Mouse (Mus musculus): ENCODE data around the gene Kdm2a. TPM values are rescaled to one million over a fixed set of nuclear protein-coding genes. Genes with fewer than 3 reads are reported as not detected.
"Not testable (repeated sequence)": the region's sequence is repeated elsewhere in the genome, so short reads cannot be mapped to it uniquely, and the experiment has no call there.

The Kdm2a gene
- polyA plus RNA-seq, 1 experiment = 210 TPM

DNA sequence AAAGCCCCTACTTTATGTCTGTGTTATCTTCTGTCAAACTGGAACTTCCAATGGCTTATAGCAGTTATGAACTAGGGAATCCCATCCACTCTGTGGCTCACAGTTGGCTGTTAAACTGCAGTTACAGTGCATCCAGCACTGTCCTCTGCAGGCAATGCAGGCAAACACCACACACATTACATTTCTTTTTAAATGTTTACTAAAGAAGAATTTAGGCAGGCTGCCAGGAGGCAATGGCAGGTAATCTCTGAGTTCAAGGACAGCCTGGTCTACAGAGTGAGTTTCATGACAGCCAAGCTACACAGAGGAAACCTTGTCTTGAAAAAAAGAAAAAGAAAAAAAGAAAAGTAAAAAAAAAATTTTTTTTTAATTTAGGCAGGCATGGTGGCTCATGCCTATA, 14.8 kb downstream of the Kdm2a start:
- TF ChIP-seq POLR2A (IDR thresholded peaks at IDR 0.05; ENCODE audit: control insufficient read depth, extremely low read depth, insufficient read depth, low read length, poor library complexity) (no peak), CTCF (IDR thresholded peaks at IDR 0.05; ENCODE audit: borderline replicate concordance, control insufficient read depth, extremely low read depth, insufficient read depth, low read length, poor library complexity) (no peak)
- Histone ChIP-seq H3K36me3 (ENCODE audit: control insufficient read depth, insufficient read depth, low read length) (peaks cover 38% of the 10 kb centered on the region), H3K4me1 (replicated peaks; ENCODE audit: control insufficient read depth, insufficient read depth, low read length) (no peaks in the 10 kb centered on the region), H3K27me3 (ENCODE audit: control insufficient read depth, insufficient read depth, low read length) (no peaks in the 10 kb centered on the region), H3K4me3 (ENCODE audit: control insufficient read depth, insufficient read depth, low read length) (no peak overlapping the region), H3K27ac (ENCODE audit: control insufficient read depth, insufficient read depth, low read length) (no peak overlapping the region)
- DNase-seq = no peak

DNA sequence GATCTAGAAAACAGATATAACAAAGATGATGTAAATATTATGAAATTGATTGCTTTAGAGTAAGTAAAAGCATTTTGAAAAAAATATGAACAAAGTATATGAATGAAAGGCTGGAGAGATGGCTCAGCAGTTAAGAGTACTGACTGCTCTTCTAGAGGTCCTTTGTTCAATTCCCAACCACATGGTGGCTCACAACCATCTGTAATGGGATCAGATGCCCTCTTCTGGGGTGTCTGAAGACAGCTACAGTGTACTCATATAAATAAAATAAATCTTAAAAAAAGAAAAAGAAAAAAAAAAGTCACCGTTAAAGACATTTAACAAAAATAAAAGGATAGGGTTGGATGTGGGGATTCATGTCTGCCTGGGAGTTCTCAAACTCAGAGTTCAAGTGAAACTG, 15.8 kb downstream of the Kdm2a start:
- DNase-seq = peak; percentile 10
- WGBS = 79% methylated on average over 1 of the region's 1 CpGs
- H3K36me3 ChIP-seq (ENCODE audit: control insufficient read depth, insufficient read depth, low read length) = peaks cover 31% of the 10 kb centered on the region

DNA sequence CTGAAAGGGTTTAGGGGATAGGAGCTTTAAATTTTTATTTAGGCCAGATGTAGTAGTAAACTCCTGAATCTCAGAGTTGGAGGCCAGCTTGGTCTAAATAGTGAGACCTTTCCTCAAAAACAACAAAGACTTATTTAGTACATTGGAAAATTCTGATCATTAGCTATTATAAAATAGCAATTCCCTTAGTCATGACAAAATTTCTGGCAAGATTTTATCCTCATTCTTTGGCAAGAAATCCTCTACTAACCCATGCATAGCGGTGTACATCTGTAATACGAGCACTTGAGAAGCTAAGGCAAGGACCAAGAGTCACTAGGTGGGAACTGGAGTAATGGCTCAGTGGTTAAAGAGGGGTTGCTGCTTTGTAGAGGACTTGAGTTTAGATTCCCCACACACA, 27.4 kb downstream of the Kdm2a start:
- Histone ChIP-seq H3K4me1 (replicated peaks; ENCODE audit: control insufficient read depth, insufficient read depth, low read length) (no peaks in the 10 kb centered on the region), H3K36me3 (ENCODE audit: control insufficient read depth, insufficient read depth, low read length) (no peaks in the 10 kb centered on the region; the same call in 1 of the 2 replicates), H3K27ac (ENCODE audit: control insufficient read depth, insufficient read depth, low read length) (no peak overlapping the region), H3K27me3 (ENCODE audit: control insufficient read depth, insufficient read depth, low read length) (no peaks in the 10 kb centered on the region), H3K4me3 (ENCODE audit: control insufficient read depth, insufficient read depth, low read length) (no peak overlapping the region)
- WGBS = 88% methylated on average over 2 of the region's 2 CpGs
- no peak for TF ChIP-seq POLR2A (IDR thresholded peaks at IDR 0.05; ENCODE audit: control insufficient read depth, extremely low read depth, insufficient read depth, low read length, poor library complexity)
- TF ChIP-seq CTCF (IDR thresholded peaks at IDR 0.05; ENCODE audit: borderline replicate concordance, control insufficient read depth, extremely low read depth, insufficient read depth, low read length, poor library complexity) = no peak
- no peak for DNase-seq

More for the DNA sequence above, 15.8 kb downstream of the Kdm2a start:
- H3K27me3 ChIP-seq (ENCODE audit: control insufficient read depth, insufficient read depth, low read length); H3K4me3 ChIP-seq (ENCODE audit: control insufficient read depth, insufficient read depth, low read length); H3K4me1 ChIP-seq (replicated peaks; ENCODE audit: control insufficient read depth, insufficient read depth, low read length); H3K27ac ChIP-seq (ENCODE audit: control insufficient read depth, insufficient read depth, low read length): not testable (repeated sequence)

DNA sequence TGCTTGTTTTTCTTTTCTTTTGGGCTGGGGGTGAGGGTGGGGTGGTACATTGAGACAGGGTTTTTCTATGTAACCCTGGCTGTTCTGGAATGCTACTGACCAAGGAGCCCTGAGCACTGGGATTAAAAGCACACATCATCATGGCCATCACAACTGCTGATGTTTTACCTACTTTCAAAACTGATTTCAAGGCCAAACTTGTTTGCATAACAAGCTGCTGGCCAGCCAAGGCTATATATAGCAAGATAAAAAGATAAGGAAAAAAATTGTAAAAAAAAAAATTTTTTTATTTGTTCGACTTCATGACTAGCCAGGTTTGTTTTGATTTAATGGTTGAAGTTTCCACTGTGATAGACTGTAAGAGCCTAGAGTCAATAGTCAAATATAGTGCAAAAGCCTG, 27.8 kb downstream of the Kdm2a start:
- H3K36me3 ChIP-seq (ENCODE audit: control insufficient read depth, insufficient read depth, low read length) = no peaks in the 10 kb centered on the region; the same call in 1 of the 2 replicates
- no peak overlapping the region for H3K27ac ChIP-seq (ENCODE audit: control insufficient read depth, insufficient read depth, low read length)
- DNase-seq = no peak
- H3K4me3 ChIP-seq (ENCODE audit: control insufficient read depth, insufficient read depth, low read length) = no peak overlapping the region
- TF ChIP-seq POLR2A (IDR thresholded peaks at IDR 0.05; ENCODE audit: control insufficient read depth, extremely low read depth, insufficient read depth, low read length, poor library complexity) (no peak), CTCF (IDR thresholded peaks at IDR 0.05; ENCODE audit: borderline replicate concordance, control insufficient read depth, extremely low read depth, insufficient read depth, low read length, poor library complexity) (no peak)
- WGBS = 74% methylated on average over 1 of the region's 1 CpGs
- no peaks in the 10 kb centered on the region for H3K27me3 ChIP-seq (ENCODE audit: control insufficient read depth, insufficient read depth, low read length)
- no peaks in the 10 kb centered on the region for H3K4me1 ChIP-seq (replicated peaks; ENCODE audit: control insufficient read depth, insufficient read depth, low read length)

DNA sequence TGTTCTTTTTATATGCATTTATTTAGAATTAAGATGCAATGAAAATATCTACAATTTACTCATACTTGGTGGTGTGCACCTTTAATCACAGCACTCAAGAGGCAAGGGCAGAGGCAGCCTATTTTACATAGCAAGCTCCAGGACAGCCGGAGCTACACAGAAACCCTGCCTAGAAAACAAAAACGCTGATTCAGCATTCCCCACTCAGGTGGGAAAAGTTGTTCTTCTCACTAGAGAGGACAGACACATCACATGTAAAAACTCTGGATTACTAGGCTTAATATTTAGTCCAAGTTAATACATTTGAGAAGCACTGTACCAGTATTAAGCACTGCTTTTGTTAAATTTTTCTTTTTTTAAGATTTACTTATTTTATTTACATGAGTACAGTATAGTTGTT, 48.6 kb downstream of the Kdm2a start:
- TF ChIP-seq CTCF (IDR thresholded peaks at IDR 0.05; ENCODE audit: borderline replicate concordance, control insufficient read depth, extremely low read depth, insufficient read depth, low read length, poor library complexity) = no peak
- no peak for TF ChIP-seq POLR2A (IDR thresholded peaks at IDR 0.05; ENCODE audit: control insufficient read depth, extremely low read depth, insufficient read depth, low read length, poor library complexity)
- H3K27me3 ChIP-seq (ENCODE audit: control insufficient read depth, insufficient read depth, low read length) = no peaks in the 10 kb centered on the region
- no peak for DNase-seq
- H3K27ac ChIP-seq (ENCODE audit: control insufficient read depth, insufficient read depth, low read length) = no peak overlapping the region
- no peak overlapping the region for H3K4me3 ChIP-seq (ENCODE audit: control insufficient read depth, insufficient read depth, low read length)
- WGBS = 96% methylated on average over 2 of the region's 2 CpGs
- peaks cover 84% of the 10 kb centered on the region for H3K36me3 ChIP-seq (ENCODE audit: control insufficient read depth, insufficient read depth, low read length)
- H3K4me1 ChIP-seq (replicated peaks; ENCODE audit: control insufficient read depth, insufficient read depth, low read length) = no peaks in the 10 kb centered on the region

DNA sequence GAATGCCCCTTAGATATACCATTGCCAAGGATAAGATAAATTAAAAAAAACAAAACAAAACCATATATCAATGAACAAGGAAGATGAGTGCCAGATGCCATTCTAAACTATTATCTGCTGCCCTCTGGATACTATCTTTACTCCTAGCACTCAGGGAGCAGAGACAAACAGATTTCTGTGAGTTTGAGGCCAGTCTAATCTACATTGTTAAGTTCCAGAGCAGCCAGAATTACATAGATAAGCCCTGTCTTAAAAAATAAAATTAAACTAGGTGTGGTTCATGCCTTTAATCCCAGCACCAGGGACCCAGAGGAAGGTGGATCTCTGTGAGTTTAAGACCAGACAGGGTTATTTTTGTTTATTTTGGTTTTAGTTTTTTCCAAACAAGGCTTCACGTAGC, 51.6 kb downstream of the Kdm2a start:
- 93% methylated on average over 1 of the region's 1 CpGs for WGBS
- no peaks in the 10 kb centered on the region for H3K4me1 ChIP-seq (replicated peaks; ENCODE audit: control insufficient read depth, insufficient read depth, low read length)
- H3K36me3 ChIP-seq (ENCODE audit: control insufficient read depth, insufficient read depth, low read length) = peaks cover 87% of the 10 kb centered on the region
- H3K27me3 ChIP-seq (ENCODE audit: control insufficient read depth, insufficient read depth, low read length) = no peaks in the 10 kb centered on the region
- no peak for DNase-seq
- H3K4me3 ChIP-seq (ENCODE audit: control insufficient read depth, insufficient read depth, low read length) = no peak overlapping the region
- TF ChIP-seq POLR2A (IDR thresholded peaks at IDR 0.05; ENCODE audit: control insufficient read depth, extremely low read depth, insufficient read depth, low read length, poor library complexity) (no peak), CTCF (IDR thresholded peaks at IDR 0.05; ENCODE audit: borderline replicate concordance, control insufficient read depth, extremely low read depth, insufficient read depth, low read length, poor library complexity) (no peak)
- no peak overlapping the region for H3K27ac ChIP-seq (ENCODE audit: control insufficient read depth, insufficient read depth, low read length)

DNA sequence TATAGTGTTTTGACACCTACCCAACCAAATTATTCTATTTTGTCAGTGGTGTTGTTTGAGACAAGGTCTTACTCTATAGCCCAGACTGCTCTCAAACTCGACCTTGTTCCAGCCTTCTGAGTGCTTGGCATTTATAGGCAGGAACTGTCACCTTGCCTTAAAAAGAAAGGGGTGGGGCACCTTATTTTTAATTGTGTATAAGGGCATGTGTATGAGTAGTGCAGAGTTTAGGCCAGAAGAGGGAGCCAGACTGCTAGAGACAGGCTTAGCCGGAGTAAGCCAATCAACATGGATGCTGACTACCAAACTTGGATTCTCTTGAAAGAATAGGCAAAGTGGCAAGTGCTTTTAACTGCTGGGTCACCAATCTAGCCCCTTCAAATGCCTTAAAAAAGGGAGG, 59.9 kb downstream of the Kdm2a start:
- H3K4me1 ChIP-seq (replicated peaks; ENCODE audit: control insufficient read depth, insufficient read depth, low read length) = peaks cover 7% of the 10 kb centered on the region; the same call in 1 of the 2 replicates
- H3K4me3 ChIP-seq (ENCODE audit: control insufficient read depth, insufficient read depth, low read length) = no peak overlapping the region
- TF ChIP-seq POLR2A (IDR thresholded peaks at IDR 0.05; ENCODE audit: control insufficient read depth, extremely low read depth, insufficient read depth, low read length, poor library complexity) = no peak
- no peak for TF ChIP-seq CTCF (IDR thresholded peaks at IDR 0.05; ENCODE audit: borderline replicate concordance, control insufficient read depth, extremely low read depth, insufficient read depth, low read length, poor library complexity)
- peak; percentile 73 for DNase-seq
- peaks cover 26% of the 10 kb centered on the region for H3K36me3 ChIP-seq (ENCODE audit: control insufficient read depth, insufficient read depth, low read length)
- H3K27ac ChIP-seq (ENCODE audit: control insufficient read depth, insufficient read depth, low read length) = no peak overlapping the region
- 15% methylated on average over 2 of the region's 2 CpGs for WGBS
- H3K27me3 ChIP-seq (ENCODE audit: control insufficient read depth, insufficient read depth, low read length) = no peaks in the 10 kb centered on the region
